Mouse (Mus musculus): ENCODE results near the gene Gm10295. TPM values are rescaled to one million over a fixed set of nuclear protein-coding genes. Genes with fewer than 3 reads are reported as not detected.

Gm10295 gene
- total RNA-seq (2015) (not detected in 2 replicates), total RNA-seq (2017) (not detected in 2 replicates)

DNA sequence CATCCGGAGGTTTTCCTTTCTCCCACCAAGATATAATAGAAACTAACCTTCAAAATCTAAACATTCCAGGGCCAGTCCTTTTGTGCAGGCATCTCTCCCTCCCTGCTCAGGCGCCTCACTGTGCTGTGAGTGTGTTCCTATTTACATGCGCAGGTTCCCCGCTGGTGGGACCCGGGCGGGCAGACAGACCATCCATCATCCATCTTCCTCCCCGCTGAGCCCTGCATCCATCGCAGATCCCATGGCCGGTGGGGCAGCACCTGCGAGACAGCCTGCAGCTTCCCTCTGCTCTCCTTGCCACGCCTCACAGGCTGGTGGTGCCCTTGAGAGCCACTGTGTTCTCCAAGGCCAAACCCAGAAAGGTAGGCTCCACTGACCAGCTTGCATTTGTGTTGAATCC lies at the start of gene Gm10295:
Gene Gm10295 (minus strand): TSS at position 122 of the 400 bp plus-strand sequence.
- no peak for ATAC-seq (ENCODE audit: poor library complexity, severe bottlenecking)

DNA sequence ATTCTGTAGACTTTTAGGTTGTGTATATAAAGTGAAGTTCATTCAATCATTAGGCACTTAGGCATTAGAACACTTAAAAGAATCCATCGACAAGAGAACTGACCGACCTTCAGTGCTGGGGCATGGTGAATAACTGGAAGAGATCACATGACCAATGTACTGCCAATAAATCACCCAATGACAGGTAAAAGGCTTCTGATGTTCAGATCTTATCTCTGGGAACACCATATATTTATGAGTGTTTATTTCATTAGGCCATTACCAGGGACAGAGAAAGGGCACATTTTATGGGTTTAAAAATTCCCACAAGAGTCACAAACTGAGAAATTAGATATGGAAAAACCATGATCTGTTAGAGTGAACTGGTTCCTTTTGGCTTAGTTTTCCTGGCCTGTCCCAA lies 49.7 kb upstream of the Gm10295 start:
- no peak for ATAC-seq (ENCODE audit: poor library complexity, severe bottlenecking)

DNA sequence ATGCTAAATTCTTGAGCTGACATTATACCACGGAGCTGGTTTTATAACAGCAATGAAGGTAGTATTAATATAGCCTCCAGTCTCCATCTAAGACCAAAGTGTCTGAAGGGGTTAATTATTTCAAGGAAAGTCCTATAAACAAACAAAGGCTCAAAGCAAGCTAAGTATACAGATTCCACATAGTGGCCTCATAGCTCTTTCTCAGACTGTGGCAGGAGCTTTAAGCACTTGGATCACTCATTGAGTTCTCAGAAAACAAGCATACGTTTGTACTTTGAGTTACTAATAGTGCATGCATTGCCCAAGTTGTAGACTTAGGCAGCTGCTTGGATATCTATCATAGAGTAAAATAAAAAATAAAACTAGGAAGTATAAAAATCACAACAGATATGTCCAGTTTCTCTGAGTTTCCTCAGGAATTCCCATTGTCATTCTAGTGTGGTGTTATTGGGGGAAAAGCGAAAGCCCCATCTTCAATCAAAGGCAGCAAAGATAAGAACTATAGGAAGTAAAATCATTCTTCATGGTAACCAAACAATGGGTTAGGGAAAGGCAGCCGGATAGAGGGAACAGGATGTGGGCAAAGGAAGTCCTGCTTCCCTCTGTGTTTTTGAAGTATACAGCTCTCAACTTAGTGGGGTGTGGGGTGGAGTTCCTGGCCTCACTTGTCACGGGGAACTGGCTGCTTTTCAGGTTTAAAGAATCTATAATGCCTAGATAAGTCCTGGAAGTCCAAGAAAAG lies 48.8 kb upstream of the Gm10295 start:
- no peak for ATAC-seq (ENCODE audit: poor library complexity, severe bottlenecking)

DNA sequence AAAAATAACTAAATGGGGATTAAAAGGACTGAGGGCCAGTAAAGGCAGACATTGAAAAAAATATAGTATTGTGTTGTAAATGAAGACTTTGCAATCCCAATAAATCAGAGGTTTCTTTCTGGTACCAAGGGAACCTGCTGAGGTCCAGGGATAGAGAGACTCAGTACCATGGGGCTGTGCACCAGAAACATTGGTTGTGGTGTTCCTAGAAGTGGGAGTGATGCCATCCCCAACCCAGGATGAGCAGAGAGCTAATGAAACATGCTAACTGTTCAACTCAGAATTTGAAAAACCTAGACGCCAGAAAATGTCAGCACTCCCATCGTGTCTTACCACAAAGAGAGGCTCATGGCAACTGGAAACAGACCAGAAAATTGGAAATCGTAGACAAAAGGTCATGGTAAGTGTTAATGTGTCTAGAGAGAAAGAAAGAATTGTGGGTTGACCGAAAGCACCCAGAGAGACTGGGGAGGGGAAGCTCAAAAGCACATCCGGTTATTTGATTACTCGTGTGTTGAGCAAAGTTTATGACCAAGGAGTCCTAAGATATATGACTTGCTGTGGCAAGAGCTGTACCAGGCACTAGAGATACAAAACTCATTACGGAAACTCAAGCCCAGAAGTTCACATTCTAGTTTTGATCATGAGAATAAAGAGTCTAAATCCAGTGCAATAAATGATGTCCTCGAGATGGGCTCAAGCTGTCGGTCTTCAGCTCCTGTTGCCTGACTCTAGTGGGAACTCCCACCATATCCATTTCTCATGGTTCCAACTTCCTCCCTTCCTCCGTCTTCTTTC lies 47.9 kb upstream of the Gm10295 start:
- ATAC-seq (ENCODE audit: poor library complexity, severe bottlenecking) = no peak

DNA sequence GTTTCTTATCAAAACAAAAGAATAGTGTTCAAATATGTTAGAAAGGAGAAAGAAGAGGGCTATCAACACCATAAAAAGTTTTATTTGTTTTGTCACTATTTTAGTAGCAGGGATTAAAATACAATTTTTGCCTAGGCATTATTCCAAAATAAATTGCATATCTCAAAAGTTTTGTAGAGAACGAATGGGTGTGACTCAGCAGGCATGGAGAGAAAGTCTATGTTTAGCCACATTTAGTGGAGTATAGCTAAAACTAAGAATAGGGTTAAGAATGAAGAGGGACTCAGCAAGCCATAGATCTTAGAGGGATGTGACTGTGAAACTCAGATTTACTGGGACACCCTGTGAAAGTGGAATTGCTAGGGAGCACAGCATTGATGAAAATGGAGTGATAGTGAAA lies 47.1 kb upstream of the Gm10295 start:
- ATAC-seq (ENCODE audit: poor library complexity, severe bottlenecking) = no peak

DNA sequence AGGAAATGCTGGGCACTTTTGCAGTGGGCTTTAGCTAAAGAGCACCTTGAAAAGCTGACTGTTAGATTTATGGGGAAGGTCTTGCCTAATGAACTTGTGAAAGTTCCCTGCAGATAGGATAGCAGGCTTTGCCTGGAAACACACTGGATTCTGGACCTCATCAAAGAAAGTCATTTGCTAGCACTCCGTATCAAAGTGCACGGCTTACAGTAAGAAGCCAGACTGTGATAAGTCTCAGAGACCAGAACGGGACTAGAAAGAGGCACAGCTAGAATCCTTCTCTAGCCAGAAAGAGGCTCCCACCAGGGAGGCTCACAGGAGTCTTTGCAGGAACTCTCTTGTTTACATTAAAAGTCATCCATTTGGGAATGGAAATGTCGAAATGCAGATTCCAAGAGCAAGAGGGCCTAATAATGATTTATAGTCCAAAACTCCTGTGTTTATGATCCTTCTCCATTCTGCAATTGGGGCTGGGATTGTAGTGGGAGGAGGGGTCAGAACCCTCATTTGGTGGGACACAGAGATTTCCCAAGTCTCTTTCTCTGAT lies 41.6 kb upstream of the Gm10295 start:
- no peak for ATAC-seq (ENCODE audit: poor library complexity, severe bottlenecking)

DNA sequence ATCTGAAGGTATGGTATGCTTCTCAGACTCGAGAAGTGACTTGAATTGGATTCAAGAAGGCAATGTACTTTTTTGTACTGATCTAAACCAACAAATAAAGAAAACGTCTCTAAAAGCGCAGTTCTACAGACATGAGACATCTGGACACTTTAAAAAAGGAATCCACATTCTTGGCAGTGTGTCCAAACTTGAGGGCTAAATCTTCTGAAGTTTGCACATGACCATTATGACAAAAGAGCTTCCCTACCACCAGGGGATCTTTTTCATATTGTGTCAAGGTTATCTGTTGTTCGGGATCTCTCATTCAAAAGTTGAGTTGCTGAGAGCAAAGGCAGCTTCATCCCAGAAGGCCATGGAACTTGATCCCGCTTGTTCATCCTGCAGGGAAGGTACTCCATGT lies 40.0 kb upstream of the Gm10295 start:
- ATAC-seq (ENCODE audit: poor library complexity, severe bottlenecking) = no peak

DNA sequence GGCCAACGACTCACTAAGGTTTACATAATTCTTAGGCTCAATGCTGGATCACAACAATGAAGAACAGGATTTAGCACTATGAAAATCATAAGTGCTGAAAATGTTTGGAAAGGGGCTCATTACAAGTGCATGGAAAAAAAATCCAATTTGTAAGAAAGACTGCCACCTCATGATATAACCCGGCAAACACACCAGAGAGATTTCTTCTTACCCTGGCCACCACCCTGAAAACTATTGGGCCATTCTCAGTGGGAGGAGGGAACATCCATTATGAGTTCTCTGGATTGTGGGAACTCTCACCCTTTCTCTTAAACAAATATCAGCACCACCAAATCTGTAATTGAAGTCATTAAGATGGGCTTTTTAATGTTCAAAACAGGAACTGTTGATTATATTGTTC lies 39.0 kb upstream of the Gm10295 start:
- ATAC-seq (ENCODE audit: poor library complexity, severe bottlenecking) = no peak

DNA sequence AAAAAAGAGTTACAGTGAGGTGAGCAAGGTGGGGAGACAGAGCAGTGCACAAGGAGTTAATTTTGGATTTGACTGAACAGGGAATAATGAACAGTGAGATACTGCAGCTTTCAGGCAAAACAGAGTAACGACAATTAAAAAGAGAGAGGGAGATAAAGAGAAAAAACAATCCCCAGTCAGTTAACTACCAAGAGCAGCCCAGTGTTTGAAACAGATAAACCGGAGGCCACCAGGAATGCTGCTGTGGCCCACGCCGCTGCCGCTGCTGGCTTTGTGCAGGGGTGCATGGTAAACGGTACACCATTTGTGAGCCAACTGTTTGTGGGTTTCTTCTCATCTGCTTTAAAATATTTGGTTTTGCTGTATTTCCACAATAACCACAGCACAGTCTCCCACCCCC lies 34.8 kb upstream of the Gm10295 start:
- ATAC-seq (ENCODE audit: poor library complexity, severe bottlenecking) = no peak

DNA sequence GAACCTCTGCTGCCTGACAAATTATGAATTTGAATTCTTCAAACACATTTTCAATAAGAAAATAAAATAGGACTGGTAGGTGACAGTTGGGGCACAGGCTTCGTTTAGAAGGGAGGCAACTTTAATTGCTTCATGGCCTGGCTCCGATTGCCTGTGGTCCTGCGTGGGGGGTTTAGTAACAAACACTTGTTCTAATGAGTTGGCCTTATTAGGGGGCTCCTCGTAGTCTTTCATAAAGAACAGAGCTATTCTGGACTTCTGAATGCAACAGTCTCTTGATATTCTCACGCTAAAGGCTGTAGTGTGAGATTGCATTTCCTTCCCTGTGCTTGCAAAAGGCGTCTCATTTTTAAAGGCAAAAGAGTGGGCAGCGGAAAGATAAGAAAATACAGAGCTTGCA lies 33.6 kb upstream of the Gm10295 start:
- no peak for ATAC-seq (ENCODE audit: poor library complexity, severe bottlenecking)

DNA sequence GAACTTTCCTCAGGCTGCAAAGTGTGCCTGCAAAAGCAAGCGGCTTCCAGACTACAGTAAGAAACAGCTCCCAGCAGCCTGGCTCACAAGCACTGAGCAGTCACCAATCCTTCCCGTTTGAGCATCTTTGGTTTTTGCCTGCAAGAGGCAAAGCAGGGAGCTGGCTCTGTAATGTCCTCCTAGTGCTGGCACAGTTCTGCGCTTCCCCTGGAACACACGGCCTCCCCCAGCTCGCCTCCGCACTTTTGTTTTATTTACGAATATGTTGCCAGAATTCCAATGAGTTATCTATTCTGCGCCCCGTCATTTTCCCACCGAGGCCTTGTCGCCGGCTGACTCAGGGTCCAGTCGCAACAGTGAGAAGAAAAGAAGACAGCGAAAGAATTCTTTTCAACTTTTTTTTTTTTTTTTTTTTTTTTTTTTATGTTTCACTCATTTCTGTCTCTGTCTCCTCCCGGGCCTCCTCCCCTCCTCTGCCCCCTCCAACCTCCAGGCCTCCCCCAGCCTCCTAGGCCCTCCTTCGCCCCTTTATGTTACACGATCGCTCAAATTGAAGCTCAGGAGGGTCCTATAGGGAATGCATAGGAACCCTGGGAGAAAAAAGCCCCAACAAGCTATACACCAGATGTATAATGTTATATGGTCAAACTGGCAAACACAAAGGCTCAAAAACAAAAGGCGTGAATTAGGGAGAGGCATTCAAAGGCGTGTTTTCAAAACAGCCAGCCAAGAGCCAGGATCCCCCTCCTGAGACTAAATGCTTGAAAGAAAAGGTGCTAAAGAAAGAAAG lies 32.3 kb upstream of the Gm10295 start:
- no peak for ATAC-seq (ENCODE audit: poor library complexity, severe bottlenecking)

DNA sequence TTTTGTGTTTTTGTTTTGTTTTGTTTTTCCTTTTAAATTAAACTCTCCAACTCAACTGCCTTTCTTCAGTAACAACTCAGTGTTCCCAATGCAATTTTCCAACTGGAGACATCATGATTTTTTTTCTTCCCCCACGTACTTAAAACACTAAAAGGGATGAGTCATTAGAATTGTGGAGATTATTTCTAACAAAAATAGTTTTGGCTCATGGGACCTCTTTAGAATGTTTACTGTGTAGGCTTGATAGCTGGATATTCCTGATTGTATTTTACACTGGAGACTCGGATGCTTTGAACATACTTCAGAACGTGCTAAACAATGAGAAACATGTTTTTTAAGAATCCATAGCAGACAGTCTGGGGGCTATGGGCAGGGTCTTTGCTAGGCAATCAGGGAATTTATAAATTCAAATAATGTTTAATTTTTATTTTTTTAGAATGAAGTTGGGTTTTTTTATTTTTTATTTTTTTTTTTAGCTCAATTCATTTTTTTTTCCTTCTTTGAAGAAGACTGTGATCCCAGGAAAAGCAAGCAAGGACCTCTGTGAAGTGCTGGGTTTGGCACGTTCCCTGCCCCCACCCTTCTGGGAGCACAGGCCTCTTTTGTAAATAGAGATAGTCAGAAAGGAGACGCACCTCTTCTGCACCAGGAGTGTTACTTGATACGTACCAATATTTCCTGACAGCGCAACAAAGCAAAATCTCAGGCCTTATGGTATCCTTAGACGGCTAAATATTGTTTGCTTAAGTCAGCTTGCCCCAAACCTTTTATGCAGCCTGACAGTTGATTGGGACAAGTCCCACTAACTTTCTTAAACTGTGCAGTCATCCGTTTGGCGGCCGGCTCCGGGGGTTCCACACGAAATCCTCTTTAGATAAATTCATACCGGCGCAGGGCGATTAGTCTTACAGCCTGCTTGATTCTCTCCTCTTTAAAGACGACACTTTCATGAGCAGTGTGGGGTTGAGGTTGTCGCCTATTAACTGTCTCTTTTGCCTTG lies 28.8 kb upstream of the Gm10295 start:
- no peak for ATAC-seq (ENCODE audit: poor library complexity, severe bottlenecking)

DNA sequence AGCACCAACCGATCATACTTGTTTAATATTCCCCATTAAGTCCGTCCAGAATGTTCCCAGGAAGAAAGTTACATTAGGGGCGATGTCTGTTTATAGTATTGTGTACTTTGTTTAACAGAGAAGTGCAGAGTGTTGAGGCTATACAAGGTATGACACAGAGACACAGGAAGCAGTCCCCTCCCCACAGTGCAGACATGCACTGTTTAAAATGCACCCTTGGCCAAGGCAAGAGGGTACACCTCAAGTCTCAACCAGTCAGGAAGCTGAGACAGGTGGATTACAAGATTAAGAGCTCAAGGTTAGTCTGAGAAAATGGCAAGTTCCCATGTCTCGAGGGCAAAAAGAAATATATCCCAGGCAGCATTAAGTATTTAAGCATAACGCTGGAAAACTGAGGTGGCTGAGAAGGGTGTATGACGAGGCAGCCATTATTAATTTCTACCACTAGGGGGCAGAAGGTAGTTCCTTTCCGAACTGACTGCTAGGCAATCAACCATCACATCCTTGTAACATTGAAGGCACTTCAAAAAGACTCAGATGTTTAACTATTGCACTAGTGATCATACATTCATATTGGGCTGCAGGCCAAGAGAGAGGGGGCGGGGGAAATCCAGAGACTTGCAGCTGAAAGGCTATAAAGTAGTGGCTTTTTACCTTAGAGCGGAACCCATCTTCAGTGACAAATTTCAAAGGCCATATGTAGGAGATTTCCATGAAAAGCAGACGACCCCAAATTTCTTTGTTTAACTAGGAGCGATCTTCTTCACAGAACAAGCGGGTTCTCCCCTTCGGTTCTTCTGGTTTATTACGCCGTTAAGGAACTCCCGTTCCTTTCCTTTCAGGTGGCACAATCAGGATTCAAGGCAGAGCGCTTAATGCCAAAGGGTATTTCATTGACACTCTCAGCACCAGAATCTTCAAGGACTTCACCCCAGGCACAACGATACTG lies 27.8 kb upstream of the Gm10295 start:
- ATAC-seq (ENCODE audit: poor library complexity, severe bottlenecking) = peak; percentile 77

DNA sequence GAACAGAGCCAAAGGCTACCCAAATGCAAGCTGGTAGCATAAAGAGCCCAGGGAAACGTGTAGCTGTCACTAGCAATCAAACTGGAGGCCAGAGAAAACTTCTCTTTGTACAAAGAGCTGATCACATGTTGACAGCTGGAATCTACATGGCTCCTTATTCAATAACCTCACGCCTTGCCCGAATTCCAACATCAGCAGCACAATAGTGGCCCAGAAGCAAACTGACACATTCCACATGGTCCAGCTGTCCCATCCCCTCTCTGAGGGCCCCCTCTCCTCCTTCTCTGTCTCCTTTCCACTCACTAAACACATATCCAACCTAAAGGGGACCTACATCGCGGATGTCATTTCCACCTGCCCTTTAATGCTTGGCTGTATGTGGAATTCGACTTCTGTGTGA lies 26.7 kb upstream of the Gm10295 start:
- ATAC-seq (ENCODE audit: poor library complexity, severe bottlenecking) = no peak

DNA sequence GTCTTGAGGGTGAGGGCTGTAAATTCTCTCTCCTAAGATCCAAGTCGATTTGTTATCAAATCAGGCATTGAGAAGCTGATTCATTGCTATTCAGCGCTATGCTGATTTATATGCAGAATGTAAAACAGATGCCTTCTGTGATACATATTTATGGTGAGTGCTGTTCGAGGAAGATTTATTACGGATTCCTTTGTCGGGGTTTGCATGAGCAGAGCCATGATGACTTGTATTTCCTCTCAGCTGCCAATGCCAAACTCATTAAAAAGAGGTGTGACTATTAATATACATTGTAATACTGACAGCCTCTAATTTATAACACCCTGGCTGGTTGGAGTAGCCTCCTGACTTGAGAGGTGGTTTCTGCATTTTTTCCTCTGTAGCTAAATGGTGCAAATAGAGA lies 22.8 kb upstream of the Gm10295 start:
- ATAC-seq (ENCODE audit: poor library complexity, severe bottlenecking) = no peak

DNA sequence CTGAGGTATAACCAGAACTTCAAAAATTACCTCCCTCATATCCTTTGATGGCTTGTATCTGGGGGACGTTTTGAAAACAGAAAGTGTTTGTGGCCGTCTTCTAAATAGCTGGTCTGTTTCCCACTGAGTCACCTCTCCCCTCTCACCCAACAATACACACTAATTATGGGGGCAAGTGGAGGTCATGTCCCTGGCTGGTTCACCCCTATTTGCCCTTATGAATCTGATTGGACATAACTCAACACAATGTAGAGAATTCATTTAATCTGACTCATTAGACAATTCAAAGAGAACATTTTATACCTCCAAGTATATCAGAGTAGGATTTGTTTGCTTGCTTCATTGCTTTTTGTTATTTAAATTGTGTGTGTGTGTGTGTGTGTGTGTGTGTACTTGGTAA lies 20.6 kb upstream of the Gm10295 start:
- no peak for ATAC-seq (ENCODE audit: poor library complexity, severe bottlenecking)

DNA sequence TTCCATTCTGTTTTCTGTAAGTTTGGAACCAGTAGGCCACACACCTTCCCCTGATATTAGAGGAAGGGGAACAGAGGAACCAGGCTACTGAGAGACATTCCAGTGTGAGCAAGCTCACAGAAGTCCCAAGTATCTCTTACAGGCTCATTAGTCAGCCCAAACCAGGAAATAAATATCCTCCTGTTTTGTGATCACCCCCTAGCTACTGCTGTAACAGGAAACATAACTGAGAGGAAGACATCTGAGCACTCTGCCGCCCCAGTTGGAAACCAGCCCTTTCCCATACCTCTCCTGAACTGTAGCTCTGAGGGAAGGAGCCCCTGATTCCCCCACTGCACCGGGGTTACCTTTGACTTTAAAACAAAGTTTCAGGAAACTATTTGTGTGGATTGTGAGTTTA lies 19.5 kb upstream of the Gm10295 start:
- ATAC-seq (ENCODE audit: poor library complexity, severe bottlenecking) = no peak

DNA sequence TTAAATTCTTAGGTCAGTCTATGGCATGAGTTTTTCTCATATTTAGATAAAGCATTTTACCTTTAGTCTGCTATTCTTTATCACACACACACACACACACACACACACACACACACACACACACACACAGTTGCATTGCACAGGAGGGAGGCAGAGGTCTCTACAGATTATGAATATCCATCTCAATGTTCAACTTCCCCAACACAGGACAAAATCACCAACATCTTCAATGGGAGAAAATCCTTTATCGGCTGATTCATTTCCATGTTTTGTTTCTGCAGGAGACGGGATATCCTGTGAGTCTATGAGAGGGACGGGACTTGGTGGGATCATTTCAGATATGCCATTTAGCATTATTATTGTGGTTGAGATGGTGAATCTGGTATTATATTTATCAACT lies 18.8 kb upstream of the Gm10295 start:
- ATAC-seq (ENCODE audit: poor library complexity, severe bottlenecking) = no peak

Measured in megakaryocyte, adult 5-6 weeks (primary cell).